Mouse (Mus musculus) CD4-positive helper T cell, adult 2 months (primary cell): ENCODE measurements around the gene Gm9046.
"Not testable (repeated sequence)": the region's sequence is repeated elsewhere in the genome, so short reads cannot be mapped to it uniquely, and the experiment has no call there.

Source experiments
- DNase-seq: peaks from one replicate; pipeline ENCODE4 v3.0.0-alpha.2; 2012; ENCODE audit warnings: low read depth, missing footprints, low spot score

The Gm9046 gene

DNA sequence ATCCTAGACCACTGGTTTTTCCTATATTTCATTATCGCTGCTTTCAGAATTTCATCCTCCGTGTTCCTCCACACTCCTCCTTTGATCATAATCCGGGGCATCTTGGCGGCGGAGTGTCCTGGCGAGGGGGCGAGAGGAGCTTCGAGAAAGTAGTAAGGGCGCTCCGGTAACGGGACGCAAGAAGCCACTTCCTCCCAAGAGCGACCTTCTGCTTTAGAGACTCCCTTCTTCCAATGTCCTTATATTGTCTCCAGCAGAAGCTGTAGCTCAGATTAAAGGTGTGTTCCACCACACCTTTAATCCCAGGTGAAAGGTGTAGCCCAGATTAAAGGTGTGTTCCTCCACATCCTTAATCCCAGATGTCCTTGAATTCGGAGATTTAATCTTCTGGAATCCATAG is at the start of gene Gm9046:
Gm9046 (minus strand) TSS at position 101 of the 400 bp plus-strand sequence.
- not testable (repeated sequence) for DNase-seq

DNA sequence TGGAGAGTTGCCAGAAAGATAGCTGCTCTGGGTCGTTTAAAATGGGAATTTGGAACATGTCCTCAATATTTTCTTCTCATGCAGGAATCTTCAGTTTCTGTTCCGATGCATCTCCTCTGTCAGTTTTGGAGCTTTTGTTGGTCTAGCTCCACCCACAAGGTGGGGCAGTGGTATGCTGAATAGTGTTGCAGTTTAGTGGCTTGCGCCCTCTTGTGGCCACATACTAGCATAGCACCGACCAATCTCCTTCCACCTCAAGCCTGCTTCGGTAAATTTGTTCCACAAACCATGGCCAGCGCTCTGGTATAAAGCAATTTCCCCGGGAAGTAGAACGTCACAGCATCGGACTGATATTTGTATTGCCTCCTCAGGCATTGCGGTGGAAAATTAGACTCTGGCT is 27.4 kb upstream of the Gm9046 start:
- DNase-seq: peak; percentile 82

- no peak for DNase-seq
These were observed 26.5 kb upstream of the Gm9046 start for GRCm38 (mm10) chr10:118369518-118369917.

DNA sequence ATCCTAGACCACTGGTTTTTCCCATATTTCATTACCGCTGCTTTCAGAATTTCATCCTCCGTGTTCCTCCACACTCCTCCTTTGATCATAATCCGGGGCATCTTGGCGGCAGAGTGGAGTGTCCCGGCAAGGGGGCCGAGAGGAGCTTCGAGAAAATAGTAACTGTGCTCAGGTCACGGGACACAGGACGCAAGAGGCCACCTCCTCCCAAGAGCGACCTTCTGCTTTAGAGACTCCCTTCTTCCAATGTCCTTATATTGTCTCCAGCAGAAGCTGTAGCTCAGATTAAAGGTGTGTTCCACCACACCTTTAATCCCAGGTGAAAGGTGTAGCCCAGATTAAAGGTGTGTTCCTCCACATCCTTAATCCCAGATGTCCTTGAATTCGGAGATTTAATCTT is 10.9 kb upstream of the Gm9046 start, which contains the start of gene Gm9049:
Gm9049 (minus strand) TSS at position 101 of the 400 bp plus-strand sequence.
- DNase-seq: not testable (repeated sequence)

DNA sequence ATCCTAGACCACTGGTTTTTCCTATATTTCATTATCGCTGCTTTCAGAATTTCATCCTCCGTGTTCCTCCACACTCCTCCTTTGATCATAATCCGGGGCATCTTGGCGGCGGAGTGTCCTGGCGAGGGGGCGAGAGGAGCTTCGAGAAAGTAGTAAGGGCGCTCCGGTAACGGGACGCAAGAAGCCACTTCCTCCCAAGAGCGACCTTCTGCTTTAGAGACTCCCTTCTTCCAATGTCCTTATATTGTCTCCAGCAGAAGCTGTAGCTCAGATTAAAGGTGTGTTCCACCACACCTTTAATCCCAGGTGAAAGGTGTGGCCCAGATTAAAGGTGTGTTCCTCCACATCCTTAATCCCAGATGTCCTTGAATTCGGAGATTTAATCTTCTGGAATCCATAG is 5.5 kb upstream of the Gm9046 start, which contains the start of gene Gm9048:
Gm9048 (minus strand) TSS at position 101 of the 400 bp plus-strand sequence.
- DNase-seq: not testable (repeated sequence)

DNA sequence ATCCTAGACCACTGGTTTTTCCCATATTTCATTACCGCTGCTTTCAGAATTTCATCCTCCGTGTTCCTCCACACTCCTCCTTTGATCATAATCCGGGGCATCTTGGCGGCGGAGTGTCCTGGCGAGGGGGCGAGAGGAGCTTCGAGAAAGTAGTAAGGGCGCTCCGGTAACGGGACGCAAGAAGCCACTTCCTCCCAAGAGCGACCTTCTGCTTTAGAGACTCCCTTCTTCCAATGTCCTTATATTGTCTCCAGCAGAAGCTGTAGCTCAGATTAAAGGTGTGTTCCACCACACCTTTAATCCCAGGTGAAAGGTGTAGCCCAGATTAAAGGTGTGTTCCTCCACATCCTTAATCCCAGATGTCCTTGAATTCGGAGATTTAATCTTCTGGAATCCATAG is 5.3 kb downstream of the Gm9046 start, which contains the start of gene Gm9045:
Gm9045 (minus strand) TSS at position 101 of the 400 bp plus-strand sequence.
- not testable (repeated sequence) for DNase-seq

DNA sequence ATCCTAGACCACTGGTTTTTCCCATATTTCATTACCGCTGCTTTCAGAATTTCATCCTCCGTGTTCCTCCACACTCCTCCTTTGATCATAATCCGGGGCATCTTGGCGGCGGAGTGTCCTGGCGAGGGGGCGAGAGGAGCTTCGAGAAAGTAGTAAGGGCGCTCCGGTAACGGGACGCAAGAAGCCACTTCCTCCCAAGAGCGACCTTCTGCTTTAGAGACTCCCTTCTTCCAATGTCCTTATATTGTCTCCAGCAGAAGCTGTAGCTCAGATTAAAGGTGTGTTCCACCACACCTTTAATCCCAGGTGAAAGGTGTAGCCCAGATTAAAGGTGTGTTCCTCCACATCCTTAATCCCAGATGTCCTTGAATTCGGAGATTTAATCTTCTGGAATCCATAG is 10.7 kb downstream of the Gm9046 start, which contains the start of gene Gm9044:
Gm9044 (minus strand) TSS at position 101 of the 400 bp plus-strand sequence.
- not testable (repeated sequence) for DNase-seq

DNA sequence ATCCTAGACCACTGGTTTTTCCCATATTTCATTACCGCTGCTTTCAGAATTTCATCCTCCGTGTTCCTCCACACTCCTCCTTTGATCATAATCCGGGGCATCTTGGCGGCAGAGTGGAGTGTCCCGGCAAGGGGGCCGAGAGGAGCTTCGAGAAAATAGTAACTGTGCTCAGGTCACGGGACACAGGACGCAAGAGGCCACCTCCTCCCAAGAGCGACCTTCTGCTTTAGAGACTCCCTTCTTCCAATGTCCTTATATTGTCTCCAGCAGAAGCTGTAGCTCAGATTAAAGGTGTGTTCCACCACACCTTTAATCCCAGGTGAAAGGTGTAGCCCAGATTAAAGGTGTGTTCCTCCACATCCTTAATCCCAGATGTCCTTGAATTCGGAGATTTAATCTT is 16.2 kb downstream of the Gm9046 start, which contains the start of gene Gm9040:
Gm9040 (minus strand) TSS at position 101 of the 400 bp plus-strand sequence.
- DNase-seq: not testable (repeated sequence)

DNA sequence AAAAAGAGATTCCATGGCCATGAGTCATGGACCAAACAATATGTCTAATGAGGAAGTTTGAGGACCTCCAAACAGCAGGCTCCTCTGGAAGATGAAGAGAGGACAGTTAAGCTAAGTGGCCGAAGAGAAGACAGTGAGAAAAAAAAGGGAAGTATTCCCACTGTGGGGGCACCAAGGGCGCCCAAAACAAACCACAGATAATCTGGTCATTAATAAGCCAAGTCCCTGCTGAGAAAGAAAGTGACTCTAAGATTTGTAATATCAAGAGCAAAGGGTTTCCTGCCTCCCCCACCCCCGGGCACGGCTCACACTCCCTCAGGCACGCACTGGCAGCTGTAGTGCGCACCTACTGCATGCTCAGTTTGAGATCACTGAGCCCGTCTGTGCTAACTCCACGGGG is 24.0 kb downstream of the Gm9046 start:
- no peak for DNase-seq

DNA sequence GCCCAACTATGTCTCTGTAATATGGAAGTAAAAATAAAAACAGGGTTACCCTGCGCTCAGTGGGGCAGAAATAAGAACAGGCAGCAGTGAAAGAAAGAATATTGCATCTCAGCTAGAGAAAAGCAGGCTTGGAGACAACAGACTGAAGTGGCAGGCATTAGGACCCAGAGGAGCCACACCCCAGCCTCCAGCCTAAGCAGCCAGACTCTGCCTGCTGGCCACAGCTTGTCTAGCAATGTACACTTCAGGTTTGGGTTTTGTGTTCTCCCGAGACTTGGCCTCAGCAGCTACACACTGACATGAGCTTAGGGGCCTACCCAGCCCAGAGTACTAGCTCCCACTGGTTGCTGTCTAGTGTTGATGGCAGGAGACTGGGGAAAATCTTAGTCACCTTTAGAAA is 40.9 kb downstream of the Gm9046 start:
- DNase-seq: peak; percentile 6

- no peak for DNase-seq
These were observed 48.1 kb downstream of the Gm9046 start, which contains the start of gene Iltifb for GRCm38 (mm10) chr10:118294938-118295337. Gene Iltifb, minus strand, starts transcription at chr10:118295038.
